Mouse (Mus musculus) olfactory bulb, adult 2 months (tissue): ENCODE results near the gene Bhlha15. TPM values are rescaled to one million over a fixed set of nuclear protein-coding genes. Genes with fewer than 3 reads are reported as not detected.

ENCODE experiments used
- H3K27ac ChIP-seq: fragments of 200-500 bp; 2 replicates; pipeline ENCODE4 v1.5.1; 2012; ENCODE audit warnings: low read depth, low read length; ENCODE audit not compliant: insufficient read depth
- H3K4me1 ChIP-seq: fragments of 200-500 bp; 2 replicates; pipeline ENCODE4 v1.6.1; 2012; ENCODE audit warnings: low read length; ENCODE audit not compliant: control insufficient read depth, insufficient read depth
- H3K4me3 ChIP-seq: fragments of 200-500 bp; 2 replicates; pipeline ENCODE4 v1.5.1; 2012; ENCODE audit warnings: mild to moderate bottlenecking, low read depth, low read length, moderate library complexity; ENCODE audit not compliant: insufficient read depth
- CTCF ChIP-seq: fragments of 200-500 bp; IDR thresholded peaks from 2 replicates; pipeline ENCODE4 v1.5.1; 2012; ENCODE audit warnings: low read depth, mild to moderate bottlenecking, low read length, moderate library complexity; ENCODE audit not compliant: insufficient read depth
- POLR2A ChIP-seq: fragments of 200-500 bp; IDR thresholded peaks from 2 replicates; pipeline ENCODE4 v1.6.1; 2012; ENCODE audit warnings: mild to moderate bottlenecking, low read depth, low read length, moderate library complexity; ENCODE audit not compliant: insufficient read depth
- WGBS: fragments of 180-500 bp; shearing (Covaris S2); methylation state at CpG from one replicate; pipeline ENCODE4 v1.1.7; 2018; 5-methylcytosine and 5-hydroxymethylcytosine counted together
- polyA plus RNA-seq: library from polyadenylated mRNA; stranded (reverse); fragments of >200 nt; gene quantifications from 2 replicates; pipeline ENCODE4 v1.2.4, GENCODE M21; 2012; ENCODE audit warnings: low replicate concordance; ENCODE audit not compliant: missing spikeins, insufficient read depth, insufficient read length

Gene Bhlha15
- polyA plus RNA-seq, 1 experiment: not detected

GRCm38 (mm10) chr5:144162813-144163517 is 27.1 kb upstream of the Bhlha15 start:
- Histone ChIP-seq H3K4me3 (no peak overlapping the region), H3K4me1 (peaks cover 3% of the 10 kb centered on the region; the same call in 1 of the 2 replicates), H3K27ac (no peak overlapping the region)
- TF ChIP-seq POLR2A (no peak), CTCF (no peak)
- WGBS: 78% methylated on average over 10 of the region's 10 CpGs

GRCm38 (mm10) chr5:144165756-144166155 is 24.3 kb upstream of the Bhlha15 start:
- no peaks in the 10 kb centered on the region; the same call in 1 of the 2 replicates for H3K4me1 ChIP-seq
- TF ChIP-seq CTCF (no peak), POLR2A (no peak)
- H3K27ac ChIP-seq: no peak overlapping the region
- no peak overlapping the region for H3K4me3 ChIP-seq
- WGBS: 89% methylated on average over 3 of the region's 3 CpGs

DNA sequence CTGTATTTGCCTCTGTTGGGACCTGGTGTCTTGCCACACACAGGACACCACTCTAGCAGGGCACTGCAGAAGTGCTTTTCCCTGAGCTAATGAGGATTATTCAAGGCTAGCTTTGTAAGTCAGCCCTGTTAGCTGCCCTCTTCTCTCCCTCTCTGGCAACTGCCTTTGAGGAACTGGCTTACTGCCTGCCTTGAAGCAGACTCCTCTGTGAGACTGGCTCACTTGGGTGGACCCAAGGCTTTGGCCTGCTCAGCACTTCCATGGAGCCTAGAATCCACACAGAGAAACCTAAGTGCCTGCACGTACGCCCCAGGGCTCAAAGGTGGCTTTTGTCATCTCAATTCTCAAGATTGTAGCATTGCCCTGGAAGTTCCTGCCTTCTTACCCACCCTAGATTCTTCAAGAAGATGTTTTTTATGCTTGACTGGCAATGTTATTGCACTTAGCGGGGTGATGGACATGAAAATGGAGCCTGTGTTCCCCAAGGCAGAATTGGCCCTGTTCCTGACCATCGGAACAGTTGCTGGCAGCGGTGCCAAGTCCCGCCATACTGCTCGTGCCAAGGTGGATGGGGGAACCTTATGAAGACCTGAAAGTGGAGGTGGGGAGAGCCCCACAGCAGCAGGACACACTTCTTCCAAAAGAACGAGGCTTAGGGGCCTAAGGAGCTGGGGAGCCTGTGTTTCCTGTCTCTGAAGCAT is 20.7 kb upstream of the Bhlha15 start:
- no peak overlapping the region for H3K27ac ChIP-seq
- no peaks in the 10 kb centered on the region; the same call in 1 of the 2 replicates for H3K4me1 ChIP-seq
- TF ChIP-seq POLR2A: no peak
- TF ChIP-seq CTCF: no peak
- H3K4me3 ChIP-seq: no peak overlapping the region
- 40% methylated on average over 8 of the region's 8 CpGs for WGBS

DNA sequence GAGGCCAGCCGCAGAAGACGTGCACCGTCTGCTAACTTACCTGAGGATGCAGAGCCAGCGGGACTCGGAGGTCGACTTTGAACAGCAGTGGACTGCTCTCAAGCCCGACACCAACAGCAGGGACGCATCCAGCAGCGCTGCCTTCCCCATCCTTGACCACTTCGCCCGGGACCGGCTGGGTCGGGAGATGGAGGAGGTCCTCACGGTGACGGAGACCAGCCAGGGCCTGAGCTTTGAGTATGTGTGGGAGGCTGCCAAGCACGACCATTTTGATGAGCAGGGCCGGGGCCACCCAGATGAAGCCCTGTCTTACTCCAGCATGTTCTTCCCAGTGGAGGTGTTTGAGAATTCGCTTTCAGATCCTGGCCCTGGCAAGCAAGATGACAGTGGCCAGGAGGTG is 16.4 kb upstream of the Bhlha15 start:
- H3K4me3 ChIP-seq: no peak overlapping the region
- TF ChIP-seq CTCF: no peak
- TF ChIP-seq POLR2A: no peak
- no peak overlapping the region for H3K27ac ChIP-seq
- 93% methylated on average over 18 of the region's 18 CpGs for WGBS
- H3K4me1 ChIP-seq: peaks cover 3% of the 10 kb centered on the region

- TF ChIP-seq CTCF: no peak
- TF ChIP-seq POLR2A: no peak
- Histone ChIP-seq H3K4me3 (no peak overlapping the region), H3K4me1 (peaks cover 5% of the 10 kb centered on the region), H3K27ac (no peak overlapping the region)
- WGBS: 68% methylated on average over 6 of the region's 6 CpGs
Observed at GRCm38 (mm10) chr5:144178216-144178615, 11.9 kb upstream of the Bhlha15 start.

GRCm38 (mm10) chr5:144181249-144181648 is 8.8 kb upstream of the Bhlha15 start:
- no peak overlapping the region for H3K27ac ChIP-seq
- peaks cover 5% of the 10 kb centered on the region for H3K4me1 ChIP-seq
- WGBS: 93% methylated on average over 7 of the region's 7 CpGs
- TF ChIP-seq POLR2A: no peak
- TF ChIP-seq CTCF: no peak
- no peak overlapping the region for H3K4me3 ChIP-seq

DNA sequence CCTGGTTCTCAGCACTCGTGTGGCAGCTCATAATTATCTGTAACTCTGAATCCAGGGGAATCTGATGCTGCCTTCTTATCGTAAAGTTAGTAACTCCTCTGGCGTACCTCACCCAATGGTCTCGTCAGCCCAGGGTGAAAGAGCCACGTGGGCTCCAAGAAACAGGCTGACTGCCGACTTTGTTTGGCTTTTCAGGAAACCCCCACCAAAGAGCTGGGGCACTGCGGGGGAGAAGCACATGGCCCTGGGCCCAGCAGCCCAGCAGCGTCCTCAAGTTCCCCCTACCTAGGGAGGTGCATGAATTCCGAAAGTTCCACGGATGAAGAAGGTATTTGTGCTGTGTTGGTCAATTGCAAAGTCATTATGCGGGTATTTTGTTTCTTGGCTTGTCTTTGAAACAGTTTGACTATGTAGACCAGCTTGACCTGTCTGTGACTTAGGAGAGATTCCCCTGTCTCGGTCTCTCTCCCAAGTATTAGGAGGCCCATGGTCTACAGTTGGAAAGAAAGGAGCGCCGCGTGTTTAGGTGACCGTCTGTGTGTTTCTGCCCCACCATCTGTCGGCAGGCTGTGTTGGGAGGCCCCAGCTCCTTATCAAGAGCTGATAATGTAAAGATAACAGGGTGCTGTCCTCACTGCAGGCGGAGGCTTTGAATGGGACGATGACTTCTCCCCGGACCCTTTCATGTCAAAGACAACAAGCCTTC is 7.4 kb upstream of the Bhlha15 start:
- TF ChIP-seq CTCF (no peak), POLR2A (no peak)
- Histone ChIP-seq H3K4me3 (no peak overlapping the region), H3K27ac (no peak overlapping the region), H3K4me1 (peaks cover 5% of the 10 kb centered on the region)
- WGBS: 70% methylated on average over 20 of the region's 20 CpGs

GRCm38 (mm10) chr5:144183248-144183559 is 6.9 kb upstream of the Bhlha15 start:
- H3K4me3 ChIP-seq: no peak overlapping the region
- WGBS: 86% methylated on average over 8 of the region's 8 CpGs
- no peak overlapping the region for H3K27ac ChIP-seq
- TF ChIP-seq CTCF (no peak), POLR2A (no peak)
- H3K4me1 ChIP-seq: peaks cover 4% of the 10 kb centered on the region
